Mouse (Mus musculus) midbrain, embryonic 14.5 days (tissue): Measurements from ENCODE around the gene Ctcfl. TPM values are rescaled to one million over a fixed set of nuclear protein-coding genes. Genes with fewer than 3 reads are reported as not detected.

ENCODE experiments used
- ATAC-seq: fragments of 200-750 bp; cut with Nextera tagmentation; 2 replicates; pipeline ENCODE4 v1.8.0; 2017; ENCODE audit warnings: moderate number of reproducible peaks, moderate library complexity; ENCODE audit not compliant: low FRiP score, low TSS enrichment
- DNase-seq: peaks from one replicate; pipeline ENCODE4 v3.0.0-alpha.2; 2015
- H3K27ac ChIP-seq: fragments of 300-500 bp; sonication (generic); replicated peaks from 2 replicates; pipeline ENCODE4 v1.5.1; 2014; ENCODE audit warnings: mild to moderate bottlenecking, low read depth, low read length, moderate library complexity
- H3K27me3 ChIP-seq: fragments of 300-500 bp; sonication (generic); 2 replicates; pipeline ENCODE4 v1.6.1; 2014; ENCODE audit warnings: low read length, control low read depth, mixed read lengths; ENCODE audit not compliant: control insufficient read depth, insufficient read depth
- H3K36me3 ChIP-seq: fragments of 300-500 bp; sonication (generic); 2 replicates; pipeline ENCODE4 v1.6.1; 2014; ENCODE audit warnings: low read length, control low read depth; ENCODE audit not compliant: control insufficient read depth, insufficient read depth
- H3K4me1 ChIP-seq: fragments of 300-500 bp; sonication (generic); 2 replicates; pipeline ENCODE4 v1.6.1; 2014; ENCODE audit warnings: mild to moderate bottlenecking, antibody characterized with exemption, low read length, control low read depth; ENCODE audit not compliant: control insufficient read depth, insufficient read depth
- H3K4me2 ChIP-seq: fragments of 300-500 bp; sonication (generic); 2 replicates; pipeline ENCODE4 v1.6.1; 2014; ENCODE audit warnings: mild to moderate bottlenecking, low read length, moderate library complexity
- H3K4me3 ChIP-seq: fragments of 300-500 bp; sonication (generic); replicated peaks from 2 replicates; pipeline ENCODE4 v1.5.1; 2014; ENCODE audit warnings: low read depth, low read length
- H3K9ac ChIP-seq: fragments of 300-500 bp; sonication (generic); replicated peaks from 2 replicates; pipeline ENCODE4 v1.6.1; 2014; ENCODE audit warnings: mild to moderate bottlenecking, low read length, moderate library complexity
- H3K9me3 ChIP-seq: fragments of 300-500 bp; sonication (generic); 2 replicates; pipeline ENCODE4 v1.6.1; 2016; ENCODE audit warnings: low read length, control low read depth, mixed read lengths; ENCODE audit not compliant: control insufficient read depth
- WGBS: fragments of 180-500 bp; shearing (Covaris S2); extraction: QIAGEN DNeasy Blood & Tissue Kit; methylation state at CpG from one replicate; pipeline ENCODE4 v1.1.7; 2014; 5-methylcytosine and 5-hydroxymethylcytosine counted together
- polyA plus RNA-seq: library from polyadenylated mRNA; unstranded; fragments of >200 nt; fragmentation: Nextera tagmentation; extraction: Ambion mirVana; gene quantifications from 2 replicates; pipeline ENCODE4 v1.2.1, GENCODE M21; 2014

Gene Ctcfl
- polyA plus RNA-seq, 1 experiment from 2014 or later = not detected

GRCm38 (mm10) chr2:173151352-173151751, 32.0 kb upstream of the Ctcfl start:
- Histone ChIP-seq H3K4me3 (no peak overlapping the region), H3K27me3 (no peaks in the 10 kb centered on the region), H3K36me3 (no peaks in the 10 kb centered on the region), H3K4me1 (no peaks in the 10 kb centered on the region), H3K9ac (no peak overlapping the region), H3K9me3 (no peaks in the 10 kb centered on the region), H3K27ac (no peak overlapping the region), H3K4me2 (no peak overlapping the region)
- DNase-seq (no peak), ATAC-seq (no peak)
- 93% methylated on average over 5 of the region's 5 CpGs for WGBS

GRCm38 (mm10) chr2:173148001-173148400, 28.7 kb upstream of the Ctcfl start:
- Histone ChIP-seq H3K4me3 (no peak overlapping the region), H3K27me3 (no peaks in the 10 kb centered on the region), H3K9me3 (no peaks in the 10 kb centered on the region), H3K36me3 (no peaks in the 10 kb centered on the region), H3K27ac (no peak overlapping the region), H3K4me2 (no peak overlapping the region), H3K4me1 (no peaks in the 10 kb centered on the region), H3K9ac (no peak overlapping the region)
- ATAC-seq (no peak), DNase-seq (no peak)
- WGBS = 96% methylated on average over 5 of the region's 5 CpGs

- Histone ChIP-seq H3K27me3 (no peaks in the 10 kb centered on the region), H3K4me1 (no peaks in the 10 kb centered on the region), H3K4me2 (no peak overlapping the region), H3K9me3 (no peaks in the 10 kb centered on the region), H3K36me3 (no peaks in the 10 kb centered on the region), H3K4me3 (no peak overlapping the region), H3K27ac (no peak overlapping the region), H3K9ac (no peak overlapping the region)
- DNase-seq (no peak), ATAC-seq (no peak)
- WGBS = 79% methylated on average over 6 of the region's 6 CpGs
These were observed 27.4 kb upstream of the Ctcfl start for GRCm38 (mm10) chr2:173146728-173147127.

GRCm38 (mm10) chr2:173145808-173146207, 26.5 kb upstream of the Ctcfl start:
- Histone ChIP-seq H3K27ac (no peak overlapping the region), H3K4me3 (no peak overlapping the region), H3K9me3 (no peaks in the 10 kb centered on the region), H3K36me3 (no peaks in the 10 kb centered on the region), H3K9ac (no peak overlapping the region), H3K27me3 (no peaks in the 10 kb centered on the region), H3K4me1 (no peaks in the 10 kb centered on the region), H3K4me2 (no peak overlapping the region)
- DNase-seq = no peak
- ATAC-seq = no peak
- WGBS = 81% methylated on average over 3 of the region's 3 CpGs

GRCm38 (mm10) chr2:173143611-173144010, 24.3 kb upstream of the Ctcfl start:
- no peaks in the 10 kb centered on the region for H3K27me3 ChIP-seq
- H3K9ac ChIP-seq = no peak overlapping the region
- peaks cover 5% of the 10 kb centered on the region; the same call in 1 of the 2 replicates for H3K4me1 ChIP-seq
- no peak overlapping the region for H3K27ac ChIP-seq
- DNase-seq (no peak), ATAC-seq (no peak)
- H3K4me2 ChIP-seq = no peak overlapping the region
- no peaks in the 10 kb centered on the region for H3K36me3 ChIP-seq
- 83% methylated on average over 11 of the region's 11 CpGs for WGBS
- H3K4me3 ChIP-seq = no peak overlapping the region
- no peaks in the 10 kb centered on the region for H3K9me3 ChIP-seq

DNA sequence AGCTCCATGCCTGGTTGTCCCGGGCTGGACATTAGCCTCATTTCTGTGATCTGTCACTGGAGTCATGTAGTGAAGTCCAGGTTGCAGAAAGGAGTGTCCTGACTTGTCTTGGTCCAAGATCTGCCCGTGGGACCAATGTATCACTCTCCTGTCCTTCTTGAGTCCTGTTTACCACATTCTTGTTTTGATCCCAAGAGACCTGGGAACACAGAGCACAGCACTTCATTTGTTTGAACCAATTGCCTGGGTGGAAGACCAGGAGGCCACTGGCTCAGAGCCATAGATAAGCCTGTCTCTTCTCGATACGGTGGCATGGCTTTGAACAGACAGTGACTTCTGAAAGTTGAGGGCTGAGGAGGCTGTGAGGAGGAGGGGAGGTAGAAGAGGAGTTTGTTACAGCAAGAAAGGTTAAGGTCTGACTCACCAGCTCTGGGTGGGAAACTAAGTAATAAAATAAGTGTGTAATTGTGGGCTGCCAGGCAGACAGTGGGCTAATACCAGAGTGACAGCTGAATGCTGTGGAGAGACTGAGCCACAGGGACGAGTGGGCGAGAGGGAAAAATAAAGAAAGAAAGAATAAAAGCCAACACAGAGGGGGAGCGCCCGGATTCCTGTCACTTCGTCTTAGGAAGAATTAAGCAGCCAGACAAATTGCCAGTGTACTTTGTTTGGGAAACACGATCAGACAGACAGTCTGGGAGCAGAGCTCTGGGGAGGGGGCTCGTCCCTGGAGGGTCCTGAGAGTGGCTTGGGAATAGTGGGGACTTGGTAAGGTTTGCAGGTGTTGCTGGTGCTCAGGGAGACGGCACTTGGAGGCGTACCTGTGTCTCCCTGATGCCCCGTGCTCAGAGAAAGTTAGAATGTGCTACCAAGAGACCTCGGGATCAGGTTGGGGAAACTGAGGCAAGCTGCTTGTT, 19.3 kb upstream of the Ctcfl start:
- H3K36me3 ChIP-seq = no peaks in the 10 kb centered on the region
- H3K4me1 ChIP-seq = peaks cover 5% of the 10 kb centered on the region; the same call in 1 of the 2 replicates
- ATAC-seq = peak; percentile 48; the same call in 1 of the 2 replicates
- H3K4me3 ChIP-seq = no peak overlapping the region
- H3K9me3 ChIP-seq = no peaks in the 10 kb centered on the region
- peak; percentile 35 for DNase-seq
- H3K27ac ChIP-seq = no peak overlapping the region
- H3K4me2 ChIP-seq = no peak overlapping the region
- H3K9ac ChIP-seq = no peak overlapping the region
- no peaks in the 10 kb centered on the region for H3K27me3 ChIP-seq
- 20% methylated on average over 15 of the region's 15 CpGs for WGBS

DNA sequence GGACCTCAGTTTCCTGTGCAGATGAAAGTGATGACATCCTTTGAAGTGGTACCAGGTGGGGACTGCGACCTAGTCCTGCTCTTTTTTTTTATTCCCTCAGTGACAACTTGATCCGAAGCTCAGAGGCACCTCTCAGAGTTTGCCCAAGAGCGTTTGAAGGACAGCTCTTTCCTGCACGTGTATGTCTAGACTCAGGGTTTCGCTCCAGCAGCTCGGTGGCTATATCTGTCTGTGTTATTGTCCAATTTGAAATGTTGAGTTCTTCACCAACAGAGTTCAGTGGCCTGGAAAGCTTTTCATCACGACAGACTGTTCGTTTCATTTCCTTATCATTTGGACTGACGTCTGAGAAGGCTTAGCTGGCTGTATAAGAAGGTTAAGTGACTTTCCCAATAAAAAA, 15.4 kb upstream of the Ctcfl start:
- Histone ChIP-seq H3K36me3 (no peaks in the 10 kb centered on the region), H3K4me3 (no peak overlapping the region), H3K27me3 (no peaks in the 10 kb centered on the region), H3K9ac (no peak overlapping the region), H3K4me2 (no peak overlapping the region), H3K4me1 (peaks cover 5% of the 10 kb centered on the region; the same call in 1 of the 2 replicates), H3K9me3 (no peaks in the 10 kb centered on the region), H3K27ac (no peak overlapping the region)
- WGBS = 61% methylated on average over 9 of the region's 9 CpGs
- DNase-seq = no peak
- no peak for ATAC-seq

DNA sequence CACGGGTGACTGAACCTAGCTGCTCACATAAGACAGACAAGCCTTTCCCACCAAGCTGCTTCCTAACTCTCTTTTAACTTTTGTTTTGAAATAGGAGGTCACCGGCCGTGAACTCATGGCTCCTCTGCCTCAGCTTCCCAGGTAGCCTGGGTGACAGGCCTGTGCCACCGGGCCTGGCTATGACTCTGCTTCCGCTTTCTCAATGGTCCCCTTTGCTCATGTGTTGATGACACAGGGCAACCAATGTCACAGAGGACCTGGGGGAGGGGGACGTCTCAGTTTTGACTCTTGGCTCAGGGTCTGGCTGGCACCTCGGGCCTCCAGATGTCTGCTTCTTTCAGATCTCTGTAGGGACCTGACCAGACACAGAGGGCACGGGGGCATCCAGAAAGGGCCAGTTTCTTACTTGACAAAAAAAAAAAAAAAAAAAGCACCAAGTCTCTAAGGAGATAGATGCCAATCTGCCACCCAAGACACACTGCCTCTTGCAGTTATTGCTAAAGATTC, 13.5 kb upstream of the Ctcfl start:
- no peak for DNase-seq
- no peaks in the 10 kb centered on the region for H3K27me3 ChIP-seq
- 67% methylated on average over 8 of the region's 8 CpGs for WGBS

DNA sequence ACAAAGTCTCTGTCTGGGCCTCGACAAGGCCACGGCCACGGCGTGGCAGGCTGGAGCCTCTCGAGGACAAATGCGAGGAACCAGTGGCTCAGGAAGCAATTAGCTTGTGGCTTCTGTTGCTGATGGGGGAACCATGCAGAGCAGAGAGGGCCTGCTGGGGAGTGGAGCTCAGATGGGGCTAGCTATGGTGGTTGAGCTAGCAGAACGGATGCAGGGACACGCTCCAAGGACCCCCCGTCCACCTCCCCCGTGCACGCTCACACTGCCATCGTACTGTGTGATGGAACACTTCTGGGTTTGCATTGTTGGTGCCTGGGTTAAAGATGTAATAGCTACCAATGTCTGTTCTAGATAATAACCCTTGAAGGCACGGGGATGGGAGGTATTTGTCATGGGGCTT, 12.9 kb upstream of the Ctcfl start:
- H3K4me1 ChIP-seq = no peaks in the 10 kb centered on the region
- no peak overlapping the region for H3K27ac ChIP-seq
- no peaks in the 10 kb centered on the region for H3K36me3 ChIP-seq
- ATAC-seq = no peak
- H3K9ac ChIP-seq = no peak overlapping the region
- H3K9me3 ChIP-seq = no peaks in the 10 kb centered on the region
- H3K27me3 ChIP-seq = no peaks in the 10 kb centered on the region
- WGBS = 77% methylated on average over 13 of the region's 13 CpGs
- H3K4me3 ChIP-seq = no peak overlapping the region
- no peak for DNase-seq
- H3K4me2 ChIP-seq = no peak overlapping the region

More for the DNA sequence above, 13.5 kb upstream of the Ctcfl start:
- no peaks in the 10 kb centered on the region for H3K9me3 ChIP-seq
- H3K9ac ChIP-seq = no peak overlapping the region
- H3K4me2 ChIP-seq = no peak overlapping the region
- no peak overlapping the region for H3K4me3 ChIP-seq
- no peak for ATAC-seq
- no peak overlapping the region for H3K27ac ChIP-seq
- no peaks in the 10 kb centered on the region for H3K36me3 ChIP-seq
- no peaks in the 10 kb centered on the region for H3K4me1 ChIP-seq
